Mouse (Mus musculus): ENCODE results near the gene Trappc13.
"Not testable (repeated sequence)": the region's sequence is repeated elsewhere in the genome, so short reads cannot be mapped to it uniquely, and the experiment has no call there.

- TF ChIP-seq CTCF (IDR thresholded peaks at IDR 0.05; ENCODE audit: borderline replicate concordance, insufficient read depth, low read depth, low read length); POLR2A (IDR thresholded peaks at IDR 0.05; ENCODE audit: borderline replicate concordance, insufficient read depth, low read length): not testable (repeated sequence)
Observed at GRCm38 (mm10) chr13:104195891-104196290, 17.6 kb upstream of the Trappc13 start.
